Mouse (Mus musculus) CH12.LX (cell line): Measurements from ENCODE around the gene Dnajc2.

Experiments used
- CTCF ChIP-seq, 2 experiments: IDR thresholded peaks in 1 of 2; conservative IDR thresholded peaks in 1 of 2; 2 replicates each; pipeline ENCODE4 v1.5.1; 2011 to 2012; ENCODE audit warnings: low read depth in 2 of 2, low read length in 2 of 2, improper control_type of control experiment in 1 of 2, inconsistent platforms in 1 of 2, mild to moderate bottlenecking in 1 of 2, moderate library complexity in 1 of 2
- EP300 ChIP-seq: IDR thresholded peaks from 2 replicates; pipeline ENCODE4 v1.6.1; 2011; ENCODE audit warnings: low read length, improper control_type of control experiment
- HCFC1 ChIP-seq: IDR thresholded peaks from 2 replicates; pipeline ENCODE4 v1.6.1; 2012; ENCODE audit warnings: low read depth, mild to moderate bottlenecking, inconsistent platforms, low read length, improper control_type of control experiment
- KAT2A ChIP-seq: IDR thresholded peaks from 2 replicates; pipeline ENCODE4 v1.6.1; 2012; ENCODE audit warnings: low read length, improper control_type of control experiment, inconsistent platforms; ENCODE audit not compliant: insufficient replicate concordance
- MAX ChIP-seq: IDR thresholded peaks from 2 replicates; pipeline ENCODE4 v1.6.1; 2011; ENCODE audit warnings: low read length, improper control_type of control experiment
- MAZ ChIP-seq: IDR thresholded peaks from 2 replicates; pipeline ENCODE4 v1.6.1; 2012; ENCODE audit warnings: low read depth, mild to moderate bottlenecking, inconsistent platforms, low read length, improper control_type of control experiment, moderate library complexity
- NRF1 ChIP-seq: IDR thresholded peaks from 2 replicates; pipeline ENCODE4 v1.6.1; 2014; ENCODE audit warnings: low read depth, mild to moderate bottlenecking, inconsistent platforms, low read length, improper control_type of control experiment, moderate library complexity
- POLR2A ChIP-seq: IDR thresholded peaks from 2 replicates; pipeline ENCODE4 v1.6.1; 2011; ENCODE audit warnings: low read depth, mild to moderate bottlenecking, improper control_type of control experiment, low read length
- POLR2AphosphoS2 ChIP-seq: IDR thresholded peaks from 2 replicates; pipeline ENCODE4 v1.6.1; 2011; ENCODE audit warnings: low read depth, low read length, improper control_type of control experiment
- RCOR1 ChIP-seq: conservative IDR thresholded peaks from 2 replicates; pipeline ENCODE4 v1.6.1; 2012; ENCODE audit warnings: low read depth, mild to moderate bottlenecking, inconsistent platforms, low read length, improper control_type of control experiment
- SIN3A ChIP-seq: IDR thresholded peaks from 2 replicates; pipeline ENCODE4 v1.6.1; 2012; ENCODE audit warnings: low read length, improper control_type of control experiment, inconsistent platforms
- TBP ChIP-seq: conservative IDR thresholded peaks from 2 replicates; pipeline ENCODE4 v1.6.1; 2011; ENCODE audit warnings: low read depth, low read length, improper control_type of control experiment
- USF1 ChIP-seq: IDR thresholded peaks from 2 replicates; pipeline ENCODE4 v1.6.1; 2014; ENCODE audit warnings: low read depth, mild to moderate bottlenecking, inconsistent platforms, low read length, improper control_type of control experiment
- ZNF384 ChIP-seq: IDR thresholded peaks from 2 replicates; pipeline ENCODE4 v1.6.1; 2012; ENCODE audit warnings: low read depth, low read length, improper control_type of control experiment, inconsistent platforms

DNA sequence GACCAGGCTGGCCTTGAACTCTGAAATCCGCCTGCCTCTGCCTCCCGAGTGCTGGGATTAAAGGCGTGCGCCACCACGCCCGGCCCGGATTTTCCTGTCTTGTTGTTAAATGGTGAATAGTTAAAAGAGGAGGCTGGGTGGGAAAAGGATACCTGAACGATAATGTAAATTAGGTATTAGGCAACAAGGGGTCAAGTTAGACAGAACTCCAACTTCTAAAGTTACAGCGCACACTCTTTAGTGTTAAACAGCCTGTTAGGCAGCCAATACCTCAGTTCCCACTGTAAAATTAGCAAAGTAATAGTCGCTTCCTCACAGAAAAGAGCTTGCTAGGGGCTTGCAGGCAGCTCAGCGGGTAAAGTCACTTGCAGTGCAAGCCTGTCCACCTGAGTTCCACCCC is 49.0 kb downstream of the Dnajc2 start:
- TF ChIP-seq MAX (no peak), EP300 (no peak), POLR2A (no peak), KAT2A (no peak), CTCF (conservative IDR thresholded peaks at IDR 0.05 in 1 of 2, IDR thresholded peaks at IDR 0.05 in 1 of 2; ENCODE audit: low read depth in 2 of 2, low read length in 2 of 2) (no peak), MAZ (no peak), NRF1 (no peak), USF1 (no peak), RCOR1 (no peak), SIN3A (no peak), ZNF384 (no peak), POLR2AphosphoS2 (no peak), HCFC1 (no peak), TBP (no peak)
